Mouse (Mus musculus): ENCODE measurements at regions not wholly inside any gene's neighbourhood (a gene's known extent, or its start where the extent isn't known, plus 50 kb on each side); places are given as distances from the start of the nearest gene placed in this dataset.

GRCm38 (mm10) chr16:73374608-73375165, 1036.9 kb downstream of the Robo2 start:
- no peak for TF ChIP-seq CTCF (IDR thresholded peaks at IDR 0.05; ENCODE audit: low read depth)
- no peak for TF ChIP-seq EP300 (IDR thresholded peaks at IDR 0.05; ENCODE audit: low read depth)
- Histone ChIP-seq H3K36me3 (replicated peaks; ENCODE audit: control insufficient read depth, insufficient read depth, low read depth) (no peaks in the 10 kb centered on the region), H3K27me3 (ENCODE audit: control insufficient read depth, insufficient read depth, low read length) (no peaks in the 10 kb centered on the region), H3K27ac (no peak overlapping the region), H3K9ac (replicated peaks) (no peak overlapping the region), H3K4me1 (replicated peaks; ENCODE audit: control insufficient read depth in 2 of 2, insufficient read depth in 2 of 2, low read length in 1 of 2) (no peaks in the 10 kb centered on the region), H3K9me3 (ENCODE audit: control insufficient read depth, low read length) (no peaks in the 10 kb centered on the region), H3K4me3 (ENCODE audit: insufficient read depth in 1 of 2, low read depth in 2 of 2, low read length in 2 of 2) (no peak overlapping the region), H3K4me2 (ENCODE audit: low read depth) (no peak overlapping the region)
- ATAC-seq (ENCODE audit: insufficient read depth) (no peak), DNase-seq (ENCODE audit: low read depth in 3 of 3, low spot score in 3 of 3) (no peak)
- 57% methylated on average over 3 of the region's 3 CpGs for WGBS (ENCODE audit: insufficient replicate concordance)

DNA sequence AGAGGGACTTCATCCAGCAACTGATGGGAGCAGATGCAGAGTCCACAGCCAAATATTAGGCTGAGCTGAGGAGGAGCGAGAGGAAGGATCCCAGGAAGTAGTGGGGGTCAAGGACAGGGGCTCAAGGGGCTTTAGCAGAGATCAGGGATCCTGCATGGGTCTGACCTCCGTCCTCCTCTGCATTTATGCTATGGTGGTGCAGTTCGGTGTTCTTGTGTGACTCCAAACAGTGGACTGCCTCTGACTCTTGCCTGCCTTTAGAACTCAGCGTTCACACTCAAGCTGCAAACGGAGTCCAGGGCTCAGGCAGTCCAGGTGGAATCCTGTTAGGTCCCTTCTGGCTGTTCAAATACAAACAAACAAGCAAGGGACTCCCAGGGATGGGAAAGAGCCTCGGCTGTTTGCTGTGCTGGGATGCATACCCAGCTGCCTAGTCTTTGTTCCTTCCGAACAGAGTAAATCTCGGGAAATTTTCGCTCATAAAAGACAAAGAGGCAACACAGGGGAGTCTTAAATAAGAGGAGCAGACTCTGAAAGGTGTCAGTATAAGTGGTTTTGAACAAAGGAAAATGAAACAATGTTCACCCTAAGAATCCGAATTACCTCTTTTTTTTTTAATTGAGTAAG, 1042.9 kb downstream of the Robo2 start:
- ATAC-seq (ENCODE audit: insufficient read depth) (no peak), DNase-seq (ENCODE audit: low read depth in 3 of 3, low spot score in 3 of 3) (no peak)
- H3K4me1 ChIP-seq (replicated peaks; ENCODE audit: control insufficient read depth in 2 of 2, insufficient read depth in 2 of 2, low read length in 1 of 2), result no peaks in the 10 kb centered on the region
- no peak overlapping the region for H3K4me3 ChIP-seq (ENCODE audit: insufficient read depth in 1 of 2, low read depth in 2 of 2, low read length in 2 of 2)
- H3K4me2 ChIP-seq (ENCODE audit: low read depth), result no peak overlapping the region
- 58% methylated on average over 10 of the region's 10 CpGs for WGBS (ENCODE audit: insufficient replicate concordance)
- no peaks in the 10 kb centered on the region for H3K27me3 ChIP-seq (ENCODE audit: control insufficient read depth, insufficient read depth, low read length)
- no peak overlapping the region for H3K27ac ChIP-seq
- TF ChIP-seq CTCF (IDR thresholded peaks at IDR 0.05; ENCODE audit: low read depth), result no peak
- no peak for TF ChIP-seq EP300 (IDR thresholded peaks at IDR 0.05; ENCODE audit: low read depth)
- no peaks in the 10 kb centered on the region for H3K9me3 ChIP-seq (ENCODE audit: control insufficient read depth, low read length)
- no peak overlapping the region for H3K9ac ChIP-seq (replicated peaks)
- H3K36me3 ChIP-seq (replicated peaks; ENCODE audit: control insufficient read depth, insufficient read depth, low read depth), result no peaks in the 10 kb centered on the region

GRCm38 (mm10) chr16:73367926-73368325, 1043.7 kb downstream of the Robo2 start:
- TF ChIP-seq CTCF (IDR thresholded peaks at IDR 0.05; ENCODE audit: low read depth) (no peak), EP300 (IDR thresholded peaks at IDR 0.05; ENCODE audit: low read depth) (no peak)
- H3K4me2 ChIP-seq (ENCODE audit: low read depth), result no peak overlapping the region

DNA sequence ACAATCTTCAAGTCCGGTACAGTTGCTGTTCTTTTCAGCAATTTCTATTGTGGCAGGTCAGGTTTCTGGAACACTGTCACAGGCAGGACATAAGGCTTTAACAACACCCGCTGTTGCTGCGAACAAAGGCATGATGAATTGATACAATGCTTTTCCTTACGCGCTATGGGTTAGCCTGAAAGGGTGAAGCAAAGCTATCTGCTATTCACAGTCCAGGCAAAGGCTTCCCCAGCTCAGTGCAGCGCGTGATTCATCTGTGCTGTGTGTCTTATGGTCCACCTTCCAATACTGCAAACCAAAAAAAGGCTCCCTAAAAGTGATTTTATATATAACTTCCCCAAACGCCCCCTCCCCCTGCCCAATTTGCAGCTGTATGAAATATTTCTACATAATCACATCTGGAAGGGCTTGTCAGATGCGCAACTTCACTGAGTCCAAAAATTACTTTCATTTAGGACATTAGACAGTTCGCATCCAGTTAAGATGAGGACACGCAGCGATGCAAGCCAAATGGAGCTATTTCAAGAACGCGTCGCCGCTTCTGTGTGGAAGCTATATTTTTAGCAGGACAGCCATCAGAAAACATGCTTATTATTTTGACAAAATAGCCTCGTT, 1044.3 kb downstream of the Robo2 start:
- no peaks in the 10 kb centered on the region for H3K4me1 ChIP-seq (replicated peaks; ENCODE audit: control insufficient read depth in 2 of 2, insufficient read depth in 2 of 2, low read length in 1 of 2)
- no peaks in the 10 kb centered on the region for H3K27me3 ChIP-seq (ENCODE audit: control insufficient read depth, insufficient read depth, low read length)
- H3K9ac ChIP-seq (replicated peaks), result no peak overlapping the region
- no peaks in the 10 kb centered on the region for H3K36me3 ChIP-seq (replicated peaks; ENCODE audit: control insufficient read depth, insufficient read depth, low read depth)
- no peak overlapping the region for H3K27ac ChIP-seq
- no peak for DNase-seq (ENCODE audit: low read depth in 3 of 3, low spot score in 3 of 3)
- no peaks in the 10 kb centered on the region for H3K9me3 ChIP-seq (ENCODE audit: control insufficient read depth, low read length)
- no peak for TF ChIP-seq CTCF (IDR thresholded peaks at IDR 0.05; ENCODE audit: low read depth)
- TF ChIP-seq EP300 (IDR thresholded peaks at IDR 0.05; ENCODE audit: low read depth), result no peak
- WGBS (ENCODE audit: insufficient replicate concordance), result 72% methylated on average over 17 of the region's 17 CpGs
- no peak overlapping the region for H3K4me3 ChIP-seq (ENCODE audit: insufficient read depth in 1 of 2, low read depth in 2 of 2, low read length in 2 of 2)
- ATAC-seq (ENCODE audit: insufficient read depth), result no peak
- no peak overlapping the region for H3K4me2 ChIP-seq (ENCODE audit: low read depth)

More at GRCm38 (mm10) chr16:73367926-73368325, 1043.7 kb downstream of the Robo2 start:
- no peaks in the 10 kb centered on the region for H3K9me3 ChIP-seq (ENCODE audit: control insufficient read depth, low read length)
- H3K27ac ChIP-seq, result no peak overlapping the region
- no peaks in the 10 kb centered on the region for H3K4me1 ChIP-seq (replicated peaks; ENCODE audit: control insufficient read depth in 2 of 2, insufficient read depth in 2 of 2, low read length in 1 of 2)
- H3K36me3 ChIP-seq (replicated peaks; ENCODE audit: control insufficient read depth, insufficient read depth, low read depth), result no peaks in the 10 kb centered on the region
- no peak overlapping the region for H3K9ac ChIP-seq (replicated peaks)
- ATAC-seq (ENCODE audit: insufficient read depth), result no peak
- no peaks in the 10 kb centered on the region for H3K27me3 ChIP-seq (ENCODE audit: control insufficient read depth, insufficient read depth, low read length)
- no peak for DNase-seq (ENCODE audit: low read depth in 3 of 3, low spot score in 3 of 3)
- 84% methylated on average over 5 of the region's 5 CpGs for WGBS (ENCODE audit: insufficient replicate concordance)
- no peak overlapping the region for H3K4me3 ChIP-seq (ENCODE audit: insufficient read depth in 1 of 2, low read depth in 2 of 2, low read length in 2 of 2)

DNA sequence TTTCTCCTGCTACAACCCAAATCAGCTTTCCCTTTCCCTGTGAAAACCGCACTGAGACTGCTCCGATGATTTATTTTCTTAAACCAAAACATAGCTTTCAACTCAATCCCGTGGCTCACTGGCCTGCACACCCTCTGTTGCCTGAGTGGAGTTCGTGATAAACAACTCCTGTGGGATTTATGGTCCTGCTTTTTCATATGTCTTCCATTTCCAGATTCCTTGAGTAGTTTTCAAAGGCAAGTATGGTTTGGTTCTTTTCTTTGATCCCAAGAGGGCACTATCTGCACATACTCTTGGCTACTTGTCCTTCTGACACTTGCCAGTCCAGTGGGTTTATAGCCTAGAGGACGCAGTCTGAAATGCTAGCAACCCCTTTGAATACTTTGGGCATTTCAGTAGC, 1042.6 kb downstream of the Robo1 start:
- no peak overlapping the region for H3K9ac ChIP-seq (replicated peaks)
- H3K27me3 ChIP-seq (ENCODE audit: control insufficient read depth, insufficient read depth, low read length), result no peaks in the 10 kb centered on the region
- DNase-seq (ENCODE audit: low read depth in 3 of 3, low spot score in 3 of 3) (no peak), ATAC-seq (ENCODE audit: insufficient read depth) (no peak)
- no peaks in the 10 kb centered on the region for H3K9me3 ChIP-seq (ENCODE audit: control insufficient read depth, low read length)
- H3K4me3 ChIP-seq (ENCODE audit: insufficient read depth in 1 of 2, low read depth in 2 of 2, low read length in 2 of 2), result no peak overlapping the region
- WGBS (ENCODE audit: insufficient replicate concordance), result 49% methylated on average over 5 of the region's 5 CpGs
- no peaks in the 10 kb centered on the region for H3K4me1 ChIP-seq (replicated peaks; ENCODE audit: control insufficient read depth in 2 of 2, insufficient read depth in 2 of 2, low read length in 1 of 2)
- no peaks in the 10 kb centered on the region for H3K36me3 ChIP-seq (replicated peaks; ENCODE audit: control insufficient read depth, insufficient read depth, low read depth)
- H3K4me2 ChIP-seq (ENCODE audit: low read depth), result no peak overlapping the region
- TF ChIP-seq CTCF (IDR thresholded peaks at IDR 0.05; ENCODE audit: low read depth), result no peak
- no peak for TF ChIP-seq EP300 (IDR thresholded peaks at IDR 0.05; ENCODE audit: low read depth)
- H3K27ac ChIP-seq, result no peak overlapping the region

All from liver, embryonic 14.5 days (tissue).